Mouse (Mus musculus) heart, postnatal 0 days (tissue): ENCODE measurements at regions not wholly inside any gene's neighbourhood (a gene's known extent, or its start where the extent isn't known, plus 50 kb on each side); places are given as distances from the start of the nearest gene placed in this dataset.

Experiments used
- CTCF ChIP-seq: IDR thresholded peaks from 2 replicates; pipeline ENCODE4 v1.5.1; 2016; ENCODE audit warnings: antibody characterized with exemption, control low read depth, low read depth
- EP300 ChIP-seq: IDR thresholded peaks from 2 replicates; pipeline ENCODE4 v1.6.1; 2016; ENCODE audit warnings: antibody characterized with exemption, low read depth

DNA sequence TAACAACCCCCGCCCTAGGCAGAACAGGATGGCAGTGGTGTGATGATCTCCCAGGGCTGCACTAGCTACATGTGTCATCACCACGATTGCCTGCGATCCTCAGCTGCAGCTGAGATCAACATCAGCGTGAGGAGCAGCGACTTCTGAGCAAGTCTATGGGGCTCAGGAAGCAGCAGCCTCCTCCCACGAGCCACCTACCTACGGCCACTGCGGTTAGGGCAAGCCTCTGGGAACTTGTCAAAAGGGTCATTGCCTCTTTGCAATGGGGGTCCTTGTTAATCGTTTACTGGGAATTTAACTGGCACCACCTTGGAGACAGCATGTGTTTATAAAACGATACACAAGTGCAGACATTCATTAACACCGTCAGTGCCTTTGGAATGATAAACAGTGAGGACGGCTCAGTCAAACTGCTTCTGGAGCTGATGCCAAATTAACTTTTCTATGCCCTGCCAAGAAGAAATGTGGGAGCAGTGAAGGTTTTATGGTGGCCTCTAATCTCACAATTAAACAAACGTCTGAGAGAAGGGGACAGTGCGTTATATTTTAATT, 118.8 kb upstream of the Cxcl12 start:
- TF ChIP-seq CTCF (no peak), EP300 (no peak)
